Mouse (Mus musculus): ENCODE data around the gene Rpf1. TPM values are rescaled to one million over a fixed set of nuclear protein-coding genes. Genes with fewer than 3 reads are reported as not detected.

Gene Rpf1
- polyA plus RNA-seq, 1 experiment = 10.4 TPM

- TF ChIP-seq CTCF (IDR thresholded peaks at IDR 0.05; ENCODE audit: insufficient read depth, low read length) = no peak
- no peak for TF ChIP-seq POLR2A (IDR thresholded peaks at IDR 0.05; ENCODE audit: borderline replicate concordance, extremely low read depth, low read depth, low read length)
- no peak for DNase-seq
- Histone ChIP-seq H3K4me3 (replicated peaks; ENCODE audit: extremely low read depth, low read depth, low read length) (no peak overlapping the region), H3K4me1 (ENCODE audit: control insufficient read depth, insufficient read depth, low read length) (no peaks in the 10 kb centered on the region)
Observed at GRCm38 (mm10) chr3:146473741-146474140, 47.5 kb downstream of the Rpf1 start.

- Histone ChIP-seq H3K4me1 (ENCODE audit: control insufficient read depth, insufficient read depth, low read length) (no peaks in the 10 kb centered on the region), H3K4me3 (replicated peaks; ENCODE audit: extremely low read depth, low read depth, low read length) (no peak overlapping the region)
- DNase-seq = no peak
- TF ChIP-seq POLR2A (IDR thresholded peaks at IDR 0.05; ENCODE audit: borderline replicate concordance, extremely low read depth, low read depth, low read length) (no peak), CTCF (IDR thresholded peaks at IDR 0.05; ENCODE audit: insufficient read depth, low read length) (no peak)
- 83% methylated on average over 4 of the region's 4 CpGs for WGBS
Observed at GRCm38 (mm10) chr3:146472657-146473056, 48.6 kb downstream of the Rpf1 start.

- DNase-seq = no peak
- WGBS = 57% methylated on average over 2 of the region's 2 CpGs
- H3K4me3 ChIP-seq (replicated peaks; ENCODE audit: extremely low read depth, low read depth, low read length) = no peak overlapping the region
- H3K4me1 ChIP-seq (ENCODE audit: control insufficient read depth, insufficient read depth, low read length) = no peaks in the 10 kb centered on the region
- no peak for TF ChIP-seq CTCF (IDR thresholded peaks at IDR 0.05; ENCODE audit: insufficient read depth, low read length)
- no peak for TF ChIP-seq POLR2A (IDR thresholded peaks at IDR 0.05; ENCODE audit: borderline replicate concordance, extremely low read depth, low read depth, low read length)
Observed at GRCm38 (mm10) chr3:146469226-146469625, 52.0 kb downstream of the Rpf1 start.

GRCm38 (mm10) chr3:146462939-146463338 is 58.3 kb downstream of the Rpf1 start:
- DNase-seq = no peak
- no peaks in the 10 kb centered on the region for H3K4me1 ChIP-seq (ENCODE audit: control insufficient read depth, insufficient read depth, low read length)
- WGBS = 53% methylated on average over 2 of the region's 2 CpGs
- H3K4me3 ChIP-seq (replicated peaks; ENCODE audit: extremely low read depth, low read depth, low read length) = no peak overlapping the region
- no peak for TF ChIP-seq CTCF (IDR thresholded peaks at IDR 0.05; ENCODE audit: insufficient read depth, low read length)
- no peak for TF ChIP-seq POLR2A (IDR thresholded peaks at IDR 0.05; ENCODE audit: borderline replicate concordance, extremely low read depth, low read depth, low read length)

Other genes with a start within 250 kb of the Rpf1 start
- gene Ssx2ip, start 116.8 kb downstream of the Rpf1 start, polyA plus RNA-seq (2012; rRNA removed) = 5.9 and 7.2 TPM in 2 replicates
- gene Ctbs, start 71.6 kb downstream of the Rpf1 start, polyA plus RNA-seq (2012; rRNA removed) = 4.9 and 5.6 TPM in 2 replicates
- 0.85 and 0.88 TPM in 2 replicates for gene Spata1, start 21.7 kb downstream of the Rpf1 start, polyA plus RNA-seq (2012; rRNA removed)
- gene Gng5, start 21.6 kb downstream of the Rpf1 start, polyA plus RNA-seq (2012; rRNA removed) = 341 and 495 TPM in 2 replicates
- 0.40 and 0.82 TPM in 2 replicates for gene Uox, start 49.0 kb upstream of the Rpf1 start, polyA plus RNA-seq (2012; rRNA removed)
- gene Dnase2b, start 94.2 kb upstream of the Rpf1 start, polyA plus RNA-seq (2012; rRNA removed) = 0.04 TPM in 1 of 2 replicates, not detected in the other
- not detected in 2 replicates for gene 4930503B20Rik, start 129.9 kb upstream of the Rpf1 start, polyA plus RNA-seq (2012; rRNA removed)
- 0.11 and 0.17 TPM in 2 replicates for gene Samd13, start 164.2 kb upstream of the Rpf1 start, polyA plus RNA-seq (2012; rRNA removed)